Mouse (Mus musculus) layer of hippocampus, postnatal 36 days (tissue): ENCODE measurements around the gene Reg4. TPM values are rescaled to one million over a fixed set of nuclear protein-coding genes. Genes with fewer than 3 reads are reported as not detected.

Experiments used
- DNase-seq, 2 experiments: peaks; one replicate each; pipeline ENCODE4 v3.0.0; 2022
- total RNA-seq, 2 experiments: library from RNA; stranded (reverse); gene quantifications; 2 replicates each; pipeline ENCODE4 v1.2.3; 2021

Gene Reg4
- total RNA-seq, 2 experiments from 2014 or later: not detected

- DNase-seq: no peak
Observed at GRCm38 (mm10) chr3:98282422-98282821, 60.5 kb downstream of the Reg4 start.

- DNase-seq: no peak
Observed at GRCm38 (mm10) chr3:98283205-98283604, 61.2 kb downstream of the Reg4 start.

Other genes starting within 250 kb of the Reg4 start
- 10 to 100 TPM; 23.2 to 24.6 TPM for gene Notch2, start 208.6 kb upstream of the Reg4 start, total RNA-seq
- gene Adam30, start 61.5 kb upstream of the Reg4 start, total RNA-seq: not detected
- gene Hmgcs2, start 58.3 kb downstream of the Reg4 start, total RNA-seq: 1 to 10 TPM; 8.9 to 9.9 TPM
- 10 to 100 TPM; 69.9 to 76.2 TPM for gene Phgdh, start 117.8 kb downstream of the Reg4 start, total RNA-seq
- 10 to 100 TPM; 27.8 to 28.2 TPM for gene Zfp697, start 160.3 kb downstream of the Reg4 start, total RNA-seq
- gene Gm4450, start 235.0 kb downstream of the Reg4 start, total RNA-seq: not detected